Mouse (Mus musculus) lung, postnatal 25 days (tissue): Measurements from ENCODE around the gene Grm3.

ENCODE experiments used
- DNase-seq: peaks from one replicate; pipeline ENCODE4 v3.0.0; 2022; ENCODE audit warnings: low spot score

Grm3 gene

DNA sequence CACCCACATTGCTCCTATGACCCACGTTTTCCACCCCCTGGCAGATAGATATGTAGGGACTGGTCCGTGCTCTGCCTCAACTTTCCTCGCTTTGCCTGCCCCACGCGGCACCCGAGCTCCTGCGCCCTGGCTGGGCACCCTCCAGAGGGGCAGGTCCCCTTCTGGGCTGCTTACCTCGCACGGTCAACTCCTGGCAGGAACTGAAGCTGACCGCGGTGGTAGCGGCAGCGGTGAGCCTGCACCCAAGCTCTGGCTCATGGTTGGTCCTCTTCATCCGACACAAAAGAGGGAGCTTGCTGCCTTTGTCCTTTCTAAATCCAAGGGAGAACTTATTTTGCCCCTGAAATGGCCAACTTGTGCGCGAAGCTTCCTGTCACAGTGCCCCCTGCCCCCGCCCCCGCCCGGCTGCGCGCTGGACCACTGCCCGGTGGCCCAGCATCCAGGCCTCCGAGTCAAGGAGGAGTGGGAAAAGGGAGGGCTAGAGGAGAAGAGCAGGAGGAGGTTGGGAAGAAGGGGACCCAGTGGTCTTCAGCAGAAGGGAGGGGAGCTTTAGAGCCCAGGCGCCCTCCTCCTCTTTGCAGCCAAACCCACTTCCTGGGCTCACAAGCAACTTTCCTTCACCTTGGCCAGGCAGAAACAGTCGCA, at the start of gene Grm3:
TSS of gene Grm3 (minus strand) at position 215 of the 645 bp plus-strand sequence.
- DNase-seq, result no peak

DNA sequence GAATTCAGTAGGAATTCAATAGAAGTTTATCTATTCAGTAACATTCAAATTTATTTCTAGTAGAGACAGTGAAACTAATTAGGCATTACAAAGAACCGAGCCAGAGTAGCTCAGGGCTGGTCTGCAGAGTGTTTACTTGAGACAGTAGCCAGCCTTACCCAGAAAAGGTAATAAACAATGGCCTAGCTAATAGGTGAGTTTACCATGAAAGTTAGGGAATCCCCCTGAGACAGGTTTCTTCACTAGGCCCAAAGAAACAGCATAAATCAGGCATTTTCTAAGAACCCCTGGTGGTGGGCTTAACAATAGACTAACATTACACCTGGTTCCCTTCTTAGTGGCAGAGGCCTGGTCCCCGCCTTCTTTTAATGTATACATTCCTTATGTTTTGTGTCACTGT, 30.8 kb upstream of the Grm3 start:
- no peak for DNase-seq

DNA sequence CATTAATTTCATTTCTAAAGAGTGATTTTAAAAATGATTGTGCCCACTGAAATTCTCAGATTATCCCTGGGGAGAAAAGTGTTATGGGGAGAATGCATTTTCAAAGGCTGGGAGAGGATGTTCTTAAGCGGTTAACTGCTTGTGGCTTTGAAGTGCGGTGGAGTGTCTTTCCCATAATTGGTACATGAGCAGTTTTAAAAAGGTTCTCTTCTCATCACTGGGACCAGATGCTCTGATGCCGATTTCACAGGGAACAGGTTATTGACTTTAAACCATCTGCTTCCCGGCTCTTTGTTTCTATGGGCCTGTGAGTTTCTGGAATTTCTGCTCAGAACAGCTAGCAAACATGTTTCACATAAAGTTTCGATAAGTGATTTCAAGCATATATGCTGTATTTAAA, 23.2 kb upstream of the Grm3 start:
- DNase-seq, result no peak

DNA sequence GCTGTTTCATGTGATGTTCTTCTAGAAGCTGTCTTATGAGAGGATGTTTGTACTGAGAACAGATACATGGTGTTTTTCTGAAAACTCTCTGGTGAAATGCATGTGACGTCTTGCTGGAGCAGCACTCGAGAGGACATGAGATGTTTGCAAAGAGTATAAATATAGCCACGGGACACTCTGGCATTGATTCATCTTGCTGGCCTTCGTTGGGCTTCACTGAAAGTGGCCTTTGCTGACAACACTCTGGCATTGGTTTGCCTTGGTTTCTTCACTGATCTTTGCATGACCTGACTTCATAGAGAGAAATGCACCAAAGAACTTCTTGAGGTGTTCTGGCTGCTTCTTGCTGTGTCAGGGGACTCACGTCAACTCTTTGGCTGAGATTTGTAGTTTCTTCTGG, 19.1 kb upstream of the Grm3 start:
- DNase-seq, result no peak

DNA sequence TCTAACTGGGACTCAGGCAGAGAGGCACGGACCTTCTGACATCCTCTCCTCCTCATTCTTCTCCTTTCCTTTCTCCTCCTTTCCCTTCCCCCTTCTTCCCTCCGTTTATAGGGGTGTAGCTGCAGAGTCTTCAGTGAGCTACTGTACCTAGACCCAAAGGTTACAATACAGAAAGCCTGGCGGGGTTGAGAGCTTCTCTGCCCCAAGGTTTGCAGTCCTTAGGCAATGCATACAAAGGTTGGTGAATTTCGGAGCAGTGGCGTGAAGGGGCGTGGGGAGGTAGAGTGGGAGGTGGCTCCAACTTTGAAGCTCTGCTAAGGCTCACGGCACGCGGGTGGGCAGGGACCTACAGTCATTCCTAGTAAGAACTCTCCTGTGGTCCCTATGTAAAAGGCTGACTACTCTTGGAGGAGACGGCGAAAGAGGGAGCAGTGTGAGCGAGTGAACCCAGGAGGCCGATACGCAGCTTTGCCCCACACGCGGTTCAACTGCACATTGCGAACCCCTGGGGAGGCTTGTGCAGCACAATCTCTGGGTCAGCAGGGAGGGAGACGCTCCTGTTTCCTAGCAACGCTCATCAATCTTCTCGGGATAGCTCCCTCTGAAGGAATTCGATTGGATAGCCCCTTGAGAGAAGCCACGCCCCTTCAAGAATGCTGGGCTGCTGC, 765 bp upstream of the Grm3 start:
- no peak for DNase-seq

DNA sequence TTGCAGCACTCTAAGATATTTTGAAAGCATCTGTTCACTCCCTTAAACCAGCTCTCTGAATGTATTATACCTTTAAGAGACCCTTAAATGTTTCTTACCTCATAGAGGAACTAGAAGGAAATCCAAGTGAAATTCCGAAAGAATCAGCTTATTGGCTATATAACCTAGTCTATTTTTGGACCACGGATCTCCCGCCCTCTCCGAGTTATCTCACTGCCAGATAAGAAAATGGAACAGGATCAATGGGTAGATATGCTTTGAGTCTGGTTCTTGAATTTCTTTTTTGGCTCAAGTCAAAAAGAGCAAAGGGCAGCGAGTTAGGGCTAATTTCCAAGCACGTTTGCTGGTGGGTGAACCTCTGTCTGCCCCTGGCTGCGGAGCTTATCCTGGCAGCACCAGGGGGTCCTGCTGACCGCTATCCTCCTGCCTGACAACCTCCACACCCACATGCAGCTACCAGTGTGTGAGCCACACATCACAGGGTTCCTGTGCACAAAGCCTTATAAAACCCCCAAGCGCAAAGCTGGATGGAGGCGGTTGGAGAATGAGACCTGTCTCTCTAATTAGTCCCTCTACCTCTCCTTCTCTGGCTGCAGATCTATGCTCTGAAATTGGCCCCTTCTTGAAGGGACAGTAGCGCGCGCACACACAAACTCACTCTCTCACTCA, 549 bp downstream of the Grm3 start:
- no peak for DNase-seq

DNA sequence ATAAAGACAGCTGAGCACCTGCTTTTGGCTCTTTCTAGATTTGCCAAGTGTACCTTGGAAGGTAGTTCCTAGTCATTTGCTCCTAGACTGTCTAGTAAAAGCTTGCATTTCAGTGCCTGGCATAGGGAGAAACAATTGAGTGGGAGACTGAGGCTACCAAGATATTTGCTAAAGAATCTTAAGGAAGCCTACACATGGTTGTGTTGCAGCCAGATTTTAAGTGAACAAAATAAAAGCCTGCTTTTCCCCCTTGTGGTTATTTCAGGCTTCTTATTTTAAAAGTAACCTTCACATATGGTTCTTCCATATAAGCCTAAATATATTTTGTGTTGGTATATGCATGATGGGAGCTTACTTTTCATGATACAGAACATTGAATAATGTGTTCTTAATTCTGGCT, 3.8 kb downstream of the Grm3 start:
- no peak for DNase-seq

DNA sequence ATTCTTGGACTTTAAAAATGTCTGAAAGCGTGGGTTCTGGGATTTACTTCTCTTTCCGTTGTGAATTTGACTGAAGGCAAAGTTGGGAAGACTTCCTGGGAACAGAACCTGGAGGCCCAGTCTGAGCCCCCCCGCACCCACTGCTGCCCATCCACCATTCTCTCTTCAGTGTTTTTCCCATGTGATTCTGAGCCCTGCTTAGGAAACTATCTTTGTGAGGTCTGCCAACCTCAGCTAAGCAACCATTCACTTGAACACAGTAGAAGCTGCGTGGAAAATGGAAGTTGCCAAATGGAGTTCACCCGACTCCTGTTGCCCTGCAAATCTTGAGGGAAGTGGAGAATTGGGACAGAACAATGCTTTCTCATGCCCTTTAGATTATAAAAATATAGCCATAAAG, 8.7 kb downstream of the Grm3 start:
- DNase-seq, result no peak

DNA sequence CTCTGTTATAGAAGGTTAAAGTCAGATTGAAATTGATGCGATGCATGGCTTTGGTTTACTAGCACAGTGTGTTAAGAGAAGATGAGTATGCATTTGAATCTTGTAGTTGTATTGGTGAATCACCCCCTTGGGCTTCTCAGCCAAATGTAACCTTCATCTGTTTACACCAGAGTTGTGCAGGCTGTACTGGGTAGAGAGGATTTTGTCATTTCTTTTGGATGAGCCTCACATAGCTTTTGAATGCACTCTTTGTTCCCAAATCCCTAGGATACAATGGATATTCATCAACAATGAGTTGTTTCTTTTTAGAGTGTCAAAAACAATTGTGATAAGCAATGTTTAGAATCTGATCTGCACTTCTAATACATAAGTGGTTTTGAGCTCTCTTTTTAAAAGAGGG, 17.9 kb downstream of the Grm3 start:
- DNase-seq, result no peak

DNA sequence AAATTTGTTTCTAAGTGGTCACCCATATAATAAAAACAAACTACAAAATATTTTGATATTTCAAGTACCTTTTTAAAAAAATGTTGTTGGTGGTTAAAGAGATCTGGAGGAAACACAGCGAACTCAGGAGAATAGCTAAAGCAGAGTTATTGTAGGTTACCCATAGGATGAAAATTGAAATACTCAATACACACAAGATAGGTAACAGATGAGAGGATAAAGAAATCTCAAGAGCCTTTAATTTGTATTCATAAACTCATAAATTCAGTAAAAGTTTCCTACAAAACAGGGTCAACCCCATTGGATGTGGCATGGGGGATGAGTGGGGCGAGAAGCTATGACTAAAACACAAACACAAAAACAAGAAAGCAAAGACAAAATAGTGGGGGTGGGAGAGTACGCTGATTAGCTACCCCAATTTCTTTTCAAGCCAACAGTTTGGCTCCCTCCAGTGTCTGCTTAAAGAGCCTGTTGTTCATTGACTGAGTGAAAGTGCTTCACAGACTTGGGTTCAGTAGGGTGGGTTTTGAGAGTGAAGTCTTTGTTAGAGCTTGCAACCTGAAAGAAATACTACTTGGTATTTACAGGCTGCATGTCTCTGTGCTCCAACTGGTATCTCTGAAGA, 21.5 kb downstream of the Grm3 start:
- DNase-seq, result no peak

DNA sequence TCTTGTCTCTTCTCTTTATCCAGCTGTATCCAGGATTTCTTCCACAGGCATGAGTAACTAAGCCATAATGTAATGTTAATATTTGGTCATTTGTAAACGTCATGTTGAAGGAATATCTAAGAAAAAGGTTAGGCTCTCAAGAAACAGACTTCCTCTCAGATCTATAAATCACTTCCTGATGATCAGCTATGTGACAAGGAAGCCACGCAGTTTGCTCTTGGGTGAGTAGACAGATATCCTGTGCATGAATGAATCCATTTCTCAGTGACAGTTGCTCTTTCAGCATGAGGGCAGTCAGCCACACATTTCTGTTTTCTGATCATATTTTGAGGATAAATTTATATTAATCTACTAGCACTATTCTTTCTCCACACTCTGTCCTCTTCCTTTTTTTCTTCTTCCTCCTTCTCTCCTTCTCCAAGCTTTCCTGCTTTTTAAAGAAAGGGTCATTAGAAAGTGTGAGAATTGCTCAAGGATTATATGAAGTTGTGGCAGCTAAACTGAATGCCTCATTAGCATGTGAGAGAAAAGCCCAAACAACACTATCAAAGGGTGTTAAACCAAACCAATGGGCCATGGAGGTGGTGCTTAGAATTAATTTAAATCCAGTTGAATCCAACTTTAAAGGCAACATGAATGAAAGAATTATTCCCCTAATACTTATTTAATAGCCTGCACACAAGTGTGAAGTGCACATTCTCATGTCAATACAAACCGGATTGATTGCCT, 22.1 kb downstream of the Grm3 start:
- DNase-seq, result no peak

DNA sequence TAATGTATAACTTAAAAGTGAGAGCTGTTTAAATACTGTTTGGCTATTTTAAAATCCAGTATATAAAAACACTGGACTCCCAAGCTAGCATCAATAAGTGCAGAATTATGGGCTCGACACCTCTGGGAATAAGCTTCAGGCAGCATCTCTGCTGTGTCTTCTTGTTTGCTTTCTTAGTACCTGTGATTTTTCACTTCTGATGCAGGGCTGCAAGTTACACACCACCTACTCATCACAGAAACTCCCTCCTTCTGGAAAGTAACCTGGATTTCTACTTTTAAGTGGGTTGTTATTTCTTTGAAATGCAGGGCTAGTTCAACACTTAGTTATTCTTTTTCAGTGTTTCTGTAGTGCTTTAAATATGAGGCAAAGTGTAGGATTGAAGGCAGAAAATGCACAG, 32.6 kb downstream of the Grm3 start:
- no peak for DNase-seq

DNA sequence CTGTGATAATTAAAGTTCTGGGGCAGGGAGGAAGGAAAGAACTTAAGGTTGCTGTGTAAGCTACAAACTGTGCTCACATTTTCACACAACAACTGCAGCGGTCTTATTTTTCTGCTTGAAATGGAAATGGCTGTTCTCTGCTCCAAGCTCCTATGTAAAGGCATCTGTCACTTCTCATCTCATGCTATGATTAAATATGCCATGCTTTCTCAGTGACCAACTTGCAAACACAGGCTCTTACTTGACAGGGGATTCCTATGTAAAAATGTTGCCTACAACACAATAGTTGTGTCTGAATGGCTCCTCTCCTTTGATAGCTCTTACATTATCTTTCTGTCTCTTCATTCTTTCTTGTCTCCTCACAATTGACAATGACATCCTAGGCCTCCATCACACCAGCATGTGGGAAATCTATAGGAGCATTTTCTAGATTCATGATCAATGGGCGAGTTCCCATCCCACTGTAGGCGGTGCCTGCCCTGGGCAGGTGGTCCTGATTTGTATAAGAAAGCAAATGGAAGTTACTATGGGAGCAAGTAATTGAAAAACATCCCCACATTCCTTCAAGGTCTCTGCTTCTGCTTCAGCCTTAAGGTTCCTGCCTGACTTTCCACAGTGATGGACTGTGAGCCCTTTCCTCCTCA, 34.2 kb downstream of the Grm3 start:
- DNase-seq, result no peak

DNA sequence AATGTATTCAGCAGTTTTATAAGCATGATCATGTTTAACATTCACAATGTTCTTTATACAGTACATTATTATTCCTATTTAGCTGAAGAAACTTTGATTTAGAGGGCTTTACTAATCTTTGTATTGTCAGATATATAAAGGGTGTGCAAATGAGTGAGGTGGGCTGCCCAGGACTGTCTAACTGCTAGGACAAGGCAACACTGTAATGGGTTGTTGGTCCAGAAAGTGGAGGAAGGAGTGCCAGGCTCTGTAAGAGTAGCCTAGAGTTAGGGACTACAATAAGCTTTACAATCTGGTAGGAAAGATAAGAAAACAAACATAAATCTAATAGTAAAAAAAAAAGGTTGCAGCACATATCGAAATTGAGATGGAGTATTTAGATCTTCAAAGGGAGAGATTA, 34.8 kb downstream of the Grm3 start:
- DNase-seq, result no peak

DNA sequence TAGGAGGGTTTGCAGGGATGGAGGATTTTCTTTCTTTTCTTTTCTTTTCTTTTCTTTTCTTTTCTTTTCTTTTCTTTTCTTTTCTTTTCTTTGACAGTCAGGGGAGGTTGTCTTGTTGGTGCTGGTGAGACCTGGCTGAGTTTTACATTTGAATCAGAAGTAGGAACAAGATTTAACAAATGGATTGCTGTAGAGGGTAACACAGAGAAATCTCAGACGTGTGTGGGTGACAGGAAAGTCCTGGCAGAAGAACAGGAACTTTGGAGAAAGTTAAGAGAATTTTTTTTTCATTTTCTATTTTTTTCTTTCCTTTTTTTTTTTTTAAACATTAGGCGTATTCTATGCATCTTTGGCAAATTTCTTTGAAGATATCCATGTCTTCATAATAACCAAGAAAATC, 41.8 kb downstream of the Grm3 start:
- DNase-seq, result no peak

DNA sequence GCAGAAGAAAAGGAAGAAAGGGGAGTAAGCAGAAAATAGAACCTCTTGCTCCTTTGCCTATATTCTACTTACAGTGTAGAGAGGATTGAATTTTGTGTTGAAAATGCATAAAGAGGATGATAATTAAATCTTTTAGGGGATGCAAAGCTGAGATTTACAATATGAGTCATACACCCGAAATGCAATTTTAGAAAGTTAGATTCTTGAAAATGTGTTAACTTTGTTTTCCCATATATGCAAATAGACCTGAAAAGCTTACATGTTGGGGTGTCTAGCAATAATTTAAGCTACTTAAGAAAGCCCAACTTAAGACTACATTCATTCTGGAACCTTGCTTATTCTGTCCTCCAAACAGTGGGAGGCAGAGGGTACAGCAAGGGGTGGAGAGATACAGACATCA, 56.0 kb downstream of the Grm3 start:
- no peak for DNase-seq

DNA sequence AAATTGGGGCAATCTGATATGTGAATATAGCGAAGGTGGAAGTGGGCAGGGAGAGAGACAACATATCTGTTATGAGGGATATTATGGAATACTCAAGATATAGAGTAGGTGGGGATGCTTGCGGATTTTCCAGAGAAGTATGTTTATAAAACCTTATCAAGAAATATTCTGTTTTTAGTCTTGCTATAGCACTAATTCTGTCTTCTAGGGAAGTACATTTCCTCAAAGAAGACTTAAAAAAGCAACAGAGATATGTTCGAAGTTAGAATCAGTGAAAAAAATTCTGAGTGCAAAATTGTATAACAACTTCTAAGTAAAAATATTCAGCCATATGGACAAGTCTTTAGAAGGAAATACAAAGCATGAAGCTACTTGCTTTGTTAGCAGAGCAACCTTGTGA, 61.6 kb downstream of the Grm3 start:
- DNase-seq, result no peak

DNA sequence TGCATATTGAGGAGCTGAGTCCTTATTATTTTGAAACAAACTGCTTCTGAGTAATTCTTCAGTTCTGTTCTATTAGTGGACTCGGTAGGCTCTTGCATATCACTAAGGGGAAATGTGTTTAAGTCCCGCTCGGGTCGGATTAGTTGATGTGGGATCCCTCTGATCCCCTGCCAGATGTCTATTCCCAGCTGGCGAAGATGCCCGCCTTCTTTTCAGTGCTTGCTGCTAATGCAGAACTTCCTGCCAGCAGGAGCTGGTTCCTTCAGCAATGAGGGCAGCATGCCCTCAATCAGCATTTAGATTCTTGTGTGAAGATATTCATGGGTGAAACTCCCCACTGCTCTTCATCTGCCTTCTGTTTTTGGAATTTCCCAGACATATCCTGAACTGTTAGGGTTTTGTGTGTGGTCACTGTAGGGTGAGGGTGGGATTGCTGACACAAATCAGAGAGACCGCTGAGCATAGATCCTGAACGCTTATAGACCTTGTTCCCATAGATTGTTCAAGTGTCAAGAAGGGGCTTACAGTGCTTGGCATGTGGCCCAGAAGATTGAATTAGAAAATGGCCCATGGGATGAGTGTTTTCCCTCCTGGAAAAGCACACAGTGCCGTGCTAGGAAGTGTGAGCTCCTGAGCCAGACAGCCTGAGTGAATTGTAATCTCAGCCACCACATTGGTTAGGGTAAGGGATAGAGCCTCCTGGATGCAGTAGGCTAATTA, 62.9 kb downstream of the Grm3 start:
- no peak for DNase-seq

DNA sequence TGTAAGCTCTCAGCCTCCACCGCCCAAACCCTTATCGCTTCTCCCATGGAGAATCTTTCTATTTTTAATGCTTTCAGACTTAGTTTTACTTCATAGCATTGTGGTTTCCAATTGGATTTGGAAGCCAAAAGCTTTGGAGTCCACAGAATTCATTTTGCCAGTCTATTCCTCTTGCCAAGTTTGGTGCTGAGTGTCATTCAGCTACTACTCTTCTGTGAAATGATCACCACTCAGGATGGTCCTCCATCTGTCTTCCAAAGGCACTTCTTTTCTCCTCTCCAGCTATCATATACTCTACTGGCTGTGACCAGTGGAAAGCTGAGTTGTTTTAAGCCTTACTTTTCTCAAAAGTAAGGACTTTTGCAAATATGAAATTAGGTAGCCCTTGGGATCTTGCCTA, 86.4 kb downstream of the Grm3 start:
- DNase-seq, result no peak

DNA sequence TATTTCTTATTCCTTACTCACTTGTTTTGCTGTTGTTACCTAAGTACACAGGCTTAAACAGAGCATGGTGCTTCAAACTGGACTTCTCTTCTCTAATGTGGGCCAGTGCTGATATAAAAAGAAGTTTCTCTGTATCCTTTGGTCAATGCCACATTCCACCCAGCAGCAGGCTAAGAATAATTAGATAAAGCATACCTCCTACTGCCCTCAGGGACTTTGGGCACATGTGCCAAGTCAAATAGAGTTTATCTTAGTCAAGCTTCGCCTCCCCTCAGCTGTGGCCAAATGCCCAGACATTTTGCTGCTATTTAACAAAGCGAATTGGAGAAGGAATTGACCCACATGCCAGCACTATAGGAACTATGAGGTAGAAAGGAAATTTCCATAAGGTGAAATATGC, 97.8 kb downstream of the Grm3 start:
- no peak for DNase-seq

DNA sequence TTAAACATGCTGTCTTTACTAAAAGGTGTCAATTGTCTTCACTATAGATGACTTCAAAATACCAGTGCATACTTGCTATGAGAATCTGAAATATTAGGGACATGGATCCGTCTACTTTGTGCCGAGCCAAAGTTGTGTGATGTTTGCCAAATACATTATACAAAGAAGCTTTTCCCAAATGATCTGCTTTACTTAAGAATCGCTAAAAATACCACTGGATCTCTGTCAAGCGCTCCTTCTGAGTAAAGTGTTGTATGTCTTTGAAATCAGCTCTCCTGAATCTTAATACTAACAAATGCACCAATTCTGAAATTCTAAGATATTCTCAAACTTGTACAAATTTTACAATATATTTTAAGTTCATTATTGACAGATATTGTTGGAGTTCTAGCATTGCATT, 100.6 kb downstream of the Grm3 start:
- DNase-seq, result no peak
